Comparison of ENCODE assay signal across 23 mouse cellular contexts in the genomic region with DNA sequence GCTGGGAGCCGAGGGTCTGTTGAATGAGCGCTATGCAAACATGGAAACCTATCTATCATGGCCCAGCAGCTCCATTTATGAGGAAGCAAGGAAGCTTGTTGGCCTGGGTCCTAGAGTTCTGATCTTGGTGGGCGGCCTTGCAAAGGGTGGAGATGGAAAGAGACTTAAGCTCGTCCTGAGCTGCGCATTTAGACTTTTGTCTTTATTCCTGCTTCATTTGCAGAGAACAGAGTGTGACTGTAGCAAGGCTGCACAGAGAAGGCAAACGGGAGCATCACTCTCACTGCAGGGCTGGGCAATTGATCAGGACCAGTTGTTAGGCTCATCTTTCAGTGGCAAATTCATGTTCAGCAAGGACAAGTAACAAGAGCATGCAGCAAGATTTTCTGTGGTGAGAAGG.
DNase-seq lines count a peak whose midpoint lies in the region; TF ChIP-seq lines count a peak whose summit lies in the region.
"Had no signal": no experiment of that assay in that cellular context is flagged by ENCODE, and none has a peak within 500 bp of the region (broad histone marks: within the 10 kb centered on the region; RNA-seq: fewer than 3 reads in every experiment).

No protein-coding gene starts in this region.

- no peak overlapping the region for H3K27ac ChIP-seq in gastrocnemius, adult 2 months
- peak overlapping the region; percentile 57 for H3K27ac ChIP-seq in testis, adult 2 months (ENCODE audit: control insufficient read depth, insufficient read depth, low read depth, low read length)
- H3K27ac ChIP-seq: forebrain, embryonic 15.5 days; heart, embryonic 13.5 days; midbrain, embryonic 12.5 days; neural tube, embryonic 15.5 days had no signal

- intact Hi-C loops in gastrocnemius, adult 2 months (cut with DNase I): no loop called here

- peak; percentile 36 for DNase-seq in gastrocnemius, adult 2 months
- no peak for DNase-seq in gastrocnemius, postnatal 25 days
- peak; percentile 5 for DNase-seq in kidney, postnatal 10 days
- DNase-seq in kidney, postnatal 14 days: no peak
- no peak for DNase-seq in testis, postnatal 10 days (ENCODE audit: low spot score)
- DNase-seq in ovary, postnatal 14 days (ENCODE audit: low spot score): no peak
- DNase-seq: cerebellum, adult 11-12 months; cerebellum, postnatal 36 days; kidney, postnatal 25 days; layer of hippocampus, adult 9-11 months; lung, postnatal 4 days; retina, postnatal 1 day; right cerebral cortex, postnatal 4 days; thymus, adult 18-20 months had no signal

- TF ChIP-seq POLR2A in testis, adult 2 months (IDR thresholded peaks at IDR 0.05; ENCODE audit: control insufficient read depth, low read depth, low read length): no peak

- no peak overlapping the region for H3K4me3 ChIP-seq in gastrocnemius, adult 2 months
- H3K4me3 ChIP-seq in testis, adult 2 months (ENCODE audit: control insufficient read depth, low read depth, low read length): no peak overlapping the region
- H3K4me3 ChIP-seq: erythroblast, embryonic 14.5 days; forebrain, embryonic 15.5 days; heart, embryonic 13.5 days; limb, embryonic 13.5 days; midbrain, embryonic 12.5 days; myocyte; neural tube, embryonic 15.5 days had no signal

- H3K27me3 ChIP-seq in testis, adult 2 months (ENCODE audit: control insufficient read depth, insufficient read depth, low read length): no peaks in the 10 kb centered on the region
- H3K27me3 ChIP-seq: CH12.LX; forebrain, embryonic 15.5 days; heart, embryonic 13.5 days; limb, embryonic 13.5 days; midbrain, embryonic 12.5 days; neural tube, embryonic 15.5 days had no signal

- H3K4me1 ChIP-seq in testis, adult 2 months (ENCODE audit: control insufficient read depth, insufficient read depth, low read length): no peaks in the 10 kb centered on the region
- H3K4me1 ChIP-seq: heart, embryonic 13.5 days had no signal

- TF ChIP-seq CTCF in gastrocnemius, adult 2 months (IDR thresholded peaks at IDR 0.05): no peak
- TF ChIP-seq CTCF in testis, adult 2 months (IDR thresholded peaks at IDR 0.05; ENCODE audit: control insufficient read depth, insufficient read depth, insufficient replicate concordance, low read depth, low read length): no peak

- no peaks in the 10 kb centered on the region for H3K36me3 ChIP-seq in testis, adult 2 months (ENCODE audit: control insufficient read depth, insufficient read depth, low read length)
- H3K36me3 ChIP-seq: forebrain, embryonic 15.5 days; heart, embryonic 13.5 days; limb, embryonic 13.5 days; midbrain, embryonic 12.5 days; neural tube, embryonic 15.5 days had no signal

Comparison
In these comparisons a context has a peak if more than half of its experiments do, and no peak if none do; other contexts are left out.
1. DNase-seq: peak in gastrocnemius, adult 2 months (single experiment) and kidney, postnatal 10 days (single experiment); none in gastrocnemius, postnatal 25 days (single experiment), kidney, postnatal 14 days (single experiment), testis, postnatal 10 days (single experiment) and ovary, postnatal 14 days (single experiment).